Mouse (Mus musculus) skeletal muscle tissue, adult 2 months (tissue): ENCODE measurements around the gene 3830406C13Rik.

ENCODE experiments used
- DNase-seq: peaks from one replicate; pipeline ENCODE4 v3.0.0-alpha.2; 2012; ENCODE audit warnings: low read depth, low spot score

Gene 3830406C13Rik

DNA sequence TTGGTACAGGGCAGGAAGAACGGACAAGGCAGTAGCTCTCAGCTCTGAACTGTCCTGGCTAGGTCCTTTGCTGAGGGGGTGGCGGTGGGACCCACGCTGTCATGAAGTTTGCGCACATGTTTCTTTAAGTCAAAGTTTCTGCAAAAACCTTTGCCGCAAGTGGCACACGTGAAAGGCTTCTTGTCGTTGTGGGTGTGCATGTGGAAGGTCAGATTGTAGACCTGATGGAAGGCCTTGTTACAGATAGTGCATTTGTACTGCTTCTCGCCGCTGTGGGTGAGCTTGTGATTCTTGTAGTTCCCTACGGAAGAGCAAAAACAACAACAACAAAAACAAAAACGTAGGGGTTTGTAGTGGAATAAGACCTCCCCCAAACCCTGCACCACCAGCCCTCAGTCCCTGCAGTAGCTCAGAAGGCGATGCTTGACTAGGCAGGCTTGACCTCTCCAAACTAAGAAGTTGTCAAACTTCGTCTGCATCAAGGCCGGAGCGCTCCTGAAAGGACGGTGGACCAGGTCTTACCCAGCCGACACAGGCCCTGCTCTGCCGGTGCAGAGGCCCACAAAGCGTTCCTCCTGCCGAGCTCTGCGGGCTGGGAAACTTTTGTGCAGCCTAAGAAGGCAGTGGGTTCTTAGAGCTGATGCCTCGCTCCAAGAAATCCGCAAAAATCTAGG is 58.6 kb downstream of the 3830406C13Rik start:
- no peak for DNase-seq

DNA sequence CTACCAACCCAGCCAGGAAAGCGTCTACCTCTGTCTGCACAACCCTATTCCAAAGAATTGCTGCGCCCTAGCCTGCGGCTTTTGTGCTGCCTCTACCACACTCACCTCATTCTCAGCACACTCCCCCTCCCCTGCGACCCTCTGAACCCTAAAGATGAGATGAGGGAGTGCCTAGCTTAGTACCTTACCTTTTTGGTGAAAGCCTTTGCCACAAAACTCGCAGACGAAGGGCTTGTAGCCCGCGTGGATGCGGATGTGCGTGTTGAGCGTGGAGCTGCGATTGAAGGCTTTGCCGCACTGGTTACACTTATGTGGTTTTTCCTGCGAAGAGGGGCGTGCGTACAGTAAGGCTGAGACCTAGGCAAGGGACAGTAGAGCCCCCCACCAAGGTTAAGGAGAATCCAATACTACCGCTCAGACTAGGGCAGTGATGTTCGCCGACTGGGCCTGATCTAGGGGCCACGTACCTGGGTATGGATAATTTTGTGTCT is 59.5 kb downstream of the 3830406C13Rik start:
- DNase-seq = no peak

GRCm38 (mm10) chr14:12344061-12344745 is 60.2 kb downstream of the 3830406C13Rik start:
- DNase-seq = no peak

- no peak for DNase-seq
Observed at GRCm38 (mm10) chr14:12344746-12345240, 60.8 kb downstream of the 3830406C13Rik start.

DNA sequence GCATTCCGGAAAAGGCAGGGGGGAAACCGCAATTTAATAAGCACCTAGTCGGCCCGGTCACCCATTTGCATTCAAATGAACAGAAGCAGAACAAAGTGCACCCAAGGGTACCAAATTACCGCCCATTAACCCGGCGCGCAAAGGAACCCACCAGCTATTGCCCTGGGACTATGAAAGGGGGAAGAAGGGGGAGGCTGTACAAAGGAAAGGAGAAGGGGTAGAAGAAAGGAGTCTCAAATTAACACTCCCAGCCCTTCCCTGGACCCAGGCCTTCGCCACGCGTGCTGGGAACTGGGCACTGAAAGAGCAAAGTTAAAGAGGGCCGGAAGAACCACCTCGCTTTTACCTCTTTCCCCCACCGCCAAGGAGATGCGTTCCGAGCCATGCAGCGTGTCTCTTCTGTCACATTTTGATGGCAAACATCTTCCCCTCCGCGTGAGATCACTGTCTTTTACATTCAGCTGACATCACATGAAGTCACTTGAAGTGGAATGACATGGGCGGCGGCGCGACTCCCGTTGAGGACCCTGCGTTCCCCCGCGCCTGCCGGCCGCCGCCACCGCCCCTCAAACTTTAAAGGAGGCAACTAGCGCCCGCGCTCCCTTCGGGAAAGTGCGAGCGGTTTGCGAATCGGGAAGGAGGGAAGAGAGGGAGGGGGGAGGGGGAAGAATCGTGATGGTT is 61.4 kb downstream of the 3830406C13Rik start:
- DNase-seq = no peak

- no peak for DNase-seq
Observed at GRCm38 (mm10) chr14:12346011-12346864, 62.3 kb downstream of the 3830406C13Rik start.

DNA sequence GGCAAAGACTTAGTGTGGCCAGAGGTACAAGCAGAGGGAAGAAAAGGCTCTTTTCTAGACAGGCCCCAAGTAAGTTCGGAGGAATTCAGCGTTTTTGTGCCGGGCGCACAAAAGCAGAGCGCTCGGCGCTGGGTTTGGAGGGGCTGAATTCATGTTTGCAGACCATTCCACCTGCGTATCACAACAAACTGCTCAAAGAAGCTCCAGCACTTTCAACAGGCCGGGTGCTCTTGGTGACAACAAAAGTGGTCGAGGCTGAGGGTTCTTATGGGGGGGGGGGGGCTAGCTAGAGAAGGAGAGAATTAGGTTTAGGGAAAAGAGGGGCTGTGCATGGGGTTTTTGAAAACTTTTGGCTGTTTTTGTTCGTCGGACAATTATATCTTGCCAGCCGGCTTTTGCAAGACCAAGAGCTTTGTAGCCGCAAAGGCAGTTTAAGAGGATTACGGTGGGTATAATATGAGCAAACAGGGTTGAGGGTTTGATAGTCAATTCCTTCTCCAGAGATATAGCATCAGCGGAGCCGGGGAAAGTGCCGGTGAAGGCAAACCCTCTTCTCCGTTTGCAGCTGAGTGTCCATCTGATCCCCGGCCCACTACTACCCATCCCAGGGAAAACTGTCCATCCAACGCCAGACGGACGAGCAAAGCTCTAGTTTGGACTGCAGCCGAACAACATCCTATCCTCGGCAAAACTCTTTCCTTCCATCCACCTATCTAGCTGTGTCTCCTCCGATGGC is 63.1 kb downstream of the 3830406C13Rik start:
- DNase-seq = no peak

DNA sequence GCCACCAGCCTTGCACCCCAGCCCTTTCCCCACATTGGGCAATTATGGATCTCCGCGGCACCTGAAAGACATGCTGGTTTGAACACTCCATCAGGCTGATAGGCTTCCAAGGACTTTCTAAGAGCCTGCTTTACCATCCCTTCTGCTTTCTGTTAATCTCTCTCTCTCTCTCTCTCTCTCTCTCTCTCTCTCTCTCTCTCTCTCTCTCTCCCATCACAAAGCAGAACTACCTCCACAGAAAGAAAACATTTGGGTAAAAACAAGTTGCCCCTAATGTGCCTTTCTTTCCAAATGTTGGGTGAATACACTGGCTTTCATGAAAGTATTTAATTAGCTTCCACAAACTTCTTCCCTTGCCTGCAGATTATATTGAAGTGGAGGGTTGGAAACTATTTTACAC is 64.1 kb downstream of the 3830406C13Rik start, which contains the start of gene Fezf2:
Gene Fezf2 (minus strand): TSS at position 101 of the 400 bp plus-strand sequence.
- no peak for DNase-seq

- DNase-seq = no peak
Observed at GRCm38 (mm10) chr14:12349334-12350090, 65.5 kb downstream of the 3830406C13Rik start.

DNA sequence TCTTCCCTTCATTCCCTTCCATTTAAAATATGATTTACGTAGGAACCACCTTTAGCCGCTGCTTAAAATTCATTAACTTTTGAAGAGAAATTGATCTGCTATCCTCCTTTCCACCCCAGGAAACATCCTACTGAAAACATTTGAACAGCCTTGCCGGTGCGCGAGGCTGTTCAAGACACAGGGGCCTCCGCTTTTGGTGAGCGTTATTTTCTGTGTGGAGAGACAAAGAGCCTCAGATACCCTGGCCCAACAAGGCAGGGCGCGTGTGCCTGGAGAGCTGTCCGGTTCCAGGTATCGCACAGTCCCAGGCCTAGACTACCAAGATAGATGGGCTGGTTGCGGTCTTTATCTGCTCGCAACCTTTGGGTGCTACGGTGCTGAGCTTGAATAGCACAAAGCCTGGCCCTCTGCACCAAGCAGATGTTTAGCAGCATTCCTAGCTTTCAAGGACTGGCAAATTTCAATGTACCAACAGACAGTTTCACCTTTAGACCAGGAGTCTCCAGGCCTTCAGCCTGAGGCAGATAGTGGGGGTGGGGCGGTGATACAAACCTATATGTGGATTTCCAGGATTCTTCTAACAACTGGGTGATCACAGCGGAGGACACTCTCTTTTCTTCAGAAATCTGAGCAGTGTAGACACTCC is 66.4 kb downstream of the 3830406C13Rik start:
- DNase-seq = no peak
